Mouse (Mus musculus): ENCODE measurements around the gene Lcn3.
"Not testable (repeated sequence)": the region's sequence is repeated elsewhere in the genome, so short reads cannot be mapped to it uniquely, and the experiment has no call there.

Gene Lcn3

GRCm38 (mm10) chr2:25765269-25765668, at the start of gene Lcn3:
Gene Lcn3 (plus strand): TSS chr2:25765569.
- no peak for DNase-seq (ENCODE audit: low read depth, low spot score)

DNA sequence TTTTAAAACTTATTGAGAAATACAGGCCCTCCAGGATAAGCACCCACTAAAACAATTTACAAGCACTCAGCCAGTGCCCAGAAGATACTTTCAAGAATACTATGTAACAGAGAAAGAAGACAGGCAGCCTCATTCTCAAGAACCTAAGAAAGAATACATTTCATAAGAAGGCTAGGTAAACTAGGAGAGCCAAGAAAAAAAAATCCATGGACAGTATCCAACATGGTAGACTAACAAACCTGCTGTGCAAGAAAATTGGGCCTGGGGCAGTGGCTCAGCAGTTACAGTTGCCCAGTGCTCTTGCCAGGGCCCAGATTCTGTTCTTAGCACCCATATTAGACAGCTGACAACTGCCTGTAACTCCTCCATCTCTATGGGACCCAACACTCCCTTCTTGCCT, 48.1 kb upstream of the Lcn3 start:
- DNase-seq (ENCODE audit: low read depth, low spot score), result no peak

DNA sequence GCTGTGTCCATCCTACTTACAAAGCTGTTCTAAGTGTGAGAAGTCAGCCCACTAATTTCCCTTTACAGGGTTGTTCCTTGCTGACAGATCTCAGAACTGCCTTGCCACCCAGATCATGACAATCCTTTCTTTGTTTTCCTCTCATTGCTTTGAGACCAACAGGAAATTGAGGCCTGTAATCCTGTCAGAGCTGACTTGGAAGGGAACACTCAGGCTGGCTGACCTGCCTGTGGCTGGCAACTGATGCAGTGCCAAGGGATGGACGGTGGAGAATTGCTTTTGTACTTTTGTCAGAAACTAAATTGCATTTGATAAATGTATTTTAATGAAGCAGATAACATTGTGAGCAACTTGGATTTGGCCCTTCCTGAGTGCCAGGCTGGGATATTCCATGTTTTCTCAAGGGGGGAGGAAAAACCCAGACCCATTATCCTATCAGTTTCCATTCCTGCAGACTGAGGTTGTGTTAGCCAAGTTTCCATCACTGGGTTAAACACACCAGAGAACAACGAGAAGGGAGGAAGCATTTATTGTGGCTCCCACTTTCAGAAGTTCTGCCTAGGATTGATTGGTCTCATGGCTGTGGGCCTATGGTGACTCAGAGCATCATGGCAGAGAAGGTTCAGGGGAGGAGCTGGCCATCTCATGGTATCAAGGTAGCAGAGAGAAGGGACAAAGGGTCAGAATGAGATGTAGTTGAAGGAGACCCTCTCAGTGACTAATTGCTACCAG, 32.0 kb upstream of the Lcn3 start:
- DNase-seq (ENCODE audit: low read depth, low spot score), result no peak

- not testable (repeated sequence) for DNase-seq (ENCODE audit: low read depth, low spot score)
Observed at GRCm38 (mm10) chr2:25736709-25737108, 28.7 kb upstream of the Lcn3 start, which contains the start of gene Obp2b. Gene Obp2b (plus strand): TSS chr2:25737009.

DNA sequence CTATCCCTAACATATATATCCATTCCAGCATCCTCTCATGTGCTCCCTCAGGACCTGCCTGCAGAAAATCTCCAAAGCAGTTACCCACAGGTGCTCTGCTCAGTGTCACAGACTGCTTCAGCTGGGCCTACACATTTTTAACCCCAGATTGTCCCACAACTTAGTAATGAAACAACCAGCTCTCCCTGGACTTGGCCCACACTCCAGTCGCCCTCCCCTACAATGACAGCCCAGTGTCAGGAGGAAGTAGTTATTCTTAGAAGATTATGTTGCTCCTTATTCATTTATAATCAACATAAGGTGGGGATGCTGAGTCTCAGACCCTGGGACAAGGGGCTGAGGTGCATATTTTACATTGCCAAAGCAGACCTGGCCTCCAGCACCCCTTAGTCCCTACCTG, 23.7 kb upstream of the Lcn3 start:
- DNase-seq (ENCODE audit: low read depth, low spot score), result no peak

DNA sequence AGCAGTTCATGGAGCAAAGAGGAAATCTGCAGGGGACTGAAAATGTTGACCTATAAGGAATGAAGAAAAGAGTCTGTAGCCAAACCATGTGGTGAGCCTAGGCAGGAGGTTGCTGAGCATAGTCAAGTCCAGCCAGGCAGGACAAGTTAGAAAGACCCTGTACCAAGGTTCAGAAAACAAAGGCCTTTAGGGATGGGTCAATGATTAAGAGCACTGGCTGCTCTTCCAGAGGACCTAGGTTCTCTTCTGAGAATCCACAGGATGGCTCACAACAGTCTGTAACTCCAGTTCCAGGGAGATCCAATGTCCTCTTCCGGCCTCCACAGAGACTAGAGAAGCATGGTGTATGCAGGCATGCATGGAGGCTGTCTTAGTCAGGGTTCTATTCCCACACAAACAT, 11.2 kb upstream of the Lcn3 start:
- DNase-seq (ENCODE audit: low read depth, low spot score), result no peak

DNA sequence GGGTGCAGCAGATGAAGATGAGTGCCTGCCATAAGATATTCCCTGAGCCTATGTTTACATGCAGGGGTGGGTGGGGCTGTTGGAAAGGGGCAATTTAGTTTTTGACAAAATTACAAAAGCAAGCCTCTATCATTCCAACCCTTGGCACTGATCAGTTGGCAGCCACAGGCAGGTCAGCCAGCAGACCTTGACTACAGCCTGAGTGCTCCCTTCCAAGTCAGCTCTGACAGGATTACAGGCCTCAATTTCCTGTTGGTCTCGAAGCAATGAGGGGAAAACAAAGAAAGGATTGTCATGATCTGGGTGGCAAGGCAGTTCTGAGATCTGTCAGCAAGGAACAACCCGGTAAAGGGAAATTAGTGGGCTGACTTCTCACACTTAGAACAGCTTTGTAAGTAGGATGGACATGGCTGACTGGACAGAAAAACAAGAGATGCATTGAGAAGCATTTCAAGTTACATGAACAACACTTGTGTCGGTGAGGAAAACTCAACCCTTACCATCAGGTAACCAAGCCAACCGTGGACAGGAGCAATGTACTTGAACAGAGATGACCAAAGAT, 7.2 kb upstream of the Lcn3 start:
- no peak for DNase-seq (ENCODE audit: low read depth, low spot score)

- DNase-seq (ENCODE audit: low read depth, low spot score), result no peak
Observed at GRCm38 (mm10) chr2:25767764-25768163, 2.4 kb downstream of the Lcn3 start.

GRCm38 (mm10) chr2:25773507-25773906, 8.1 kb downstream of the Lcn3 start:
- DNase-seq (ENCODE audit: low read depth, low spot score), result no peak

- no peak for DNase-seq (ENCODE audit: low read depth, low spot score)
Observed at GRCm38 (mm10) chr2:25774640-25775039, 9.3 kb downstream of the Lcn3 start.

GRCm38 (mm10) chr2:25775991-25776390, 10.6 kb downstream of the Lcn3 start:
- DNase-seq (ENCODE audit: low read depth, low spot score), result no peak

GRCm38 (mm10) chr2:25776717-25777116, 11.3 kb downstream of the Lcn3 start, which contains the start of gene Lcn11:
Gene Lcn11 (plus strand): TSS chr2:25777017.
- DNase-seq (ENCODE audit: low read depth, low spot score), result no peak

DNA sequence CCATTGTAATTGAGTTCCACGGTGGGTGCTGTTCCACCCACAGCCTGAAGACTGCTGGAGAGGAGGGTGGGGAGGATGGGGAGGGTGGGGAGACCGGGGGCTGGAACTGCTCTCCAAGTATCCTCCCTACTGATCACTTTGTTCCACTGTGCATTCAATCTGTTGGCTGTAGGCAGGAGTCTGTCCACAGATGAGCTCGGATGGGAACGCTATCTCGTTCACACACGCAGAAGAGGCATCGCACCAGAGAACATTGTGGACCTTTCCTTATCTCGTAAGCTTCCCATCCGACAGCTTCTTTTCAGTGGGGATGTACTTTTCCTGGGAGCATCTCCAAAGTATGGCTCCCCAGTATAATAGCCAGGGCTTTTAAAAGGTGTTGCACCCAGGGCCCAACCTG, 13.7 kb downstream of the Lcn3 start:
- no peak for DNase-seq (ENCODE audit: low read depth, low spot score)

- DNase-seq (ENCODE audit: low read depth, low spot score), result no peak
Observed at GRCm38 (mm10) chr2:25780921-25781320, 15.6 kb downstream of the Lcn3 start.

GRCm38 (mm10) chr2:25781957-25782356, 16.6 kb downstream of the Lcn3 start, which contains the start of gene Gm13539:
Gene Gm13539 (plus strand): TSS chr2:25782257.
- DNase-seq (ENCODE audit: low read depth, low spot score), result no peak

GRCm38 (mm10) chr2:25785573-25786322, 20.4 kb downstream of the Lcn3 start:
- DNase-seq (ENCODE audit: low read depth, low spot score), result no peak

- no peak for DNase-seq (ENCODE audit: low read depth, low spot score)
Observed at GRCm38 (mm10) chr2:25789092-25789491, 23.7 kb downstream of the Lcn3 start.

DNA sequence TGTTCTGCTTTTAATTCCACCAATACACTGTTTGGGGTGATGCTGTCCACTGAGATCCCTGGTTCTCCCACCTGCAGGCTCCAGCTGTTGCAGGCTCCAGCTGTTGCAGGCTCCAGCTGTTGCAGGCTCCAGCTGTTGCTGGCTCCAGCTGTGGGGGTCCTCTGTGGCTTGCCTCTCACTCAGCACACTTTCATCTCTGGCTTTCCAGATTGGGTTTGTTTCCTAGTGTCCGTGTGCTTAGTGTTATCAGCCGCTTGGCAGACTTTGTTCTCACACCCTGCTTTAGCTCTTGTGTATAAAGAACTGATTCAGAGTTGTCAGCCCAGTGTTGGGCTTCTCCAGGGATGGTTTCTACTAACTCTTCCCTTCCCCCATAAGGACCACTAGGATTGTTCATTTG, 32.3 kb downstream of the Lcn3 start:
- peak; percentile 5 for DNase-seq (ENCODE audit: low read depth, low spot score)

GRCm38 (mm10) chr2:25798065-25798464, 32.7 kb downstream of the Lcn3 start:
- DNase-seq (ENCODE audit: low read depth, low spot score), result peak; percentile 39

DNA sequence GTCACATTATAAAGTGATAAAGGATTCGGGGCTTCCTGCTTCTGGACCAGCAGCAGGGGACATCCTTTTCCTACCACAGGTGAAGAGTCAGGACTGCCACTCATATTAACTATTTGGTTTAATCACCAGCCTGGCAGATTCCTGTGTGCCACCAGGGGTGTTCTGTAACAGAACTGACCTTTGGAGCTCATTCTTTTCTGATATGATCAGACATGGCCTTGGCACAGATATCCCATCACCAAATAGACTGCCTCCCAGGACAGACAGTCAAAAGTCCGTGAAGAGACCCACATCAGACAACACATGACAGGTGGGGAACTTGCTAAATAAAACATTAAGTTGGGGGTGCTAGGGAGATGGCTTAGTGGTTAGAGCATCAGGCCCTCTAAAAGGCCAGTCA, 46.3 kb downstream of the Lcn3 start:
- no peak for DNase-seq (ENCODE audit: low read depth, low spot score)

DNA sequence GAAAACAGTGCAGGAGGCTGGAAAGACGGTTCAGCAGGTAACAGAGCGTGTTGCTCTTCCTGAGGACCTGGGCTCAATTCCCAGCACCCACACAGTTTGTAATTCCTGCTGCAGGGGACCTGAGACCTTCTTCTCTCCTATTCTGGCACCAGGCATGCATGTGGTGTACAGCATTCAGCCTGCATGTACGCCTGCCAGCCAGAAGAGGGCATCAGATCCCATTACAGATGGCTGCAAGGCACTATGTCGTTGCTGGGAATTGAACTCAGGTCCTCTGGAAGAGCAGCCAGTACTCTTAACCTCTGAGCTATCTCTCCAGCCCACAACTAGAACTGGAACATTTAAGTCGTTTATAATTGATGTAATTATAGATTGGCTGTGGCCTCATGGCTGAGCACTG, 48.0 kb downstream of the Lcn3 start:
- no peak for DNase-seq (ENCODE audit: low read depth, low spot score)

DNA sequence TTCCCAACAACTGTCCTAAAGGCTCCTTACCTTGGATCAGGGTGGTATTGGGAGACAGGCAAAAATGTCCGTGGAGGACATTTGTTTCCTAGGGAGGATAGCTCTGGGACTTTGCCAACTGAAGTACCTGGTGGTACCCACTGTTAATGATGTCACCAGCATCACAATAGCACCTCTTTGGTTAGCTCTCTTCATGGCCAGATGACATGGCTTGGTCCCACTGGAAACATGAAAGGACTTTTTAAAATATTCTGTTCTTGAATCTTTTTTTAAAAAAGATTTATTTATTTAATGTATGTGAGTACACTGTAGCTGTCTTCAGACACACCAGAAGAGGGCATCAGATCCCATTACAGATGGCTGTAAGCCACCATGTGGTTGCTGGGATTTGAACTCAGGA, 50.4 kb downstream of the Lcn3 start, which contains the start of gene Glt6d1:
Gene Glt6d1 (minus strand): TSS at position 101 of the 400 bp plus-strand sequence.
- DNase-seq (ENCODE audit: low read depth, low spot score), result not testable (repeated sequence)

Measured in telencephalon, adult 2 months (tissue).